Mouse (Mus musculus) thymus, adult 18-20 months (tissue): ENCODE measurements around the gene Krt7.
A peak's percentile ranks its signal among the peaks of the same experiment; 100 is the strongest.

Experiments
- DNase-seq, 2 experiments: peaks; one replicate each; pipeline ENCODE4 v3.0.0; 2022; ENCODE audit warnings: mixed read lengths in 2 of 2

The Krt7 gene

GRCm38 (mm10) chr15:101410775-101411174 lies at the start of gene Krt7:
TSS of gene Krt7 (plus strand) at chr15:101411043.
- no peak for DNase-seq

GRCm38 (mm10) chr15:101362393-101363010 lies 48.3 kb upstream of the Krt7 start:
- no peak for DNase-seq

DNA sequence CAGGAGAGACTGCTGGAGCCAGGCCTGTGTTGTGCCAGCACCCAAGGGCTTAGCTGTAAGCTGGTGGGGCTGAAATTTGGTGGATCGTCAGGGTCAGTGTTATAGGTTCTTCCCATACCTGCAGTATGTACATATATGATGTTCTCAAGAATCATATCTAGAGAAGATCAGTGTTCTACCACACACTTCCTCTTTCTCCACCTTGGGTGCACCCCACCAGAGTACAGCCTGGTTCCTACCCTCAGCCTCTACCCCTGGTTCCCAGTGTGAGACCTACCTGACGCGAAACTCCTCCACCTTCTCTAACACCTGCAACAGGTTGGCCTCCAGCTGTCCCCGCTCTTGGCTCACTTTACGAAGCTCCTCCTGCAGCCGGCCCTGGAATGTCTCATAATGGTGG lies 46.9 kb upstream of the Krt7 start:
- DNase-seq: no peak

DNA sequence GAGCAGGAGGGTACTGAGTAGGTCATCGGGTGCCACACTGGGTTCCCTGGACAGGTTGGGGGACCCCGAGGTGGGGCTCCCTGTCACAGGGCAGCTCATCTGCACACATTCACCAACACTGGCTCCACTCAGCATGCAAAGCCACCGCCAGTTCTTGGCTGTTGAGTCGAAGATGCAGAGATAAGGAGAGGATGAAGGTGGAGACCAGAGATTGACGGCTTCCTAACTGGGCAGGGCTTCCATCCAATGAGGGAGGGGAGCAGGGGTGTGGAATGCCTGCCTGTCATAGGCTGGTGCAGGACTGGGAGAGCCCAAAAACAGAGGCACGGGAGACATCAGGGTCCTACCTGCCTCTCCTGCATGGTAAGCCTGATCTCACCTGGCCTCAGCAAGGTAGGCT lies 46.4 kb upstream of the Krt7 start:
- DNase-seq: no peak

- DNase-seq: no peak
Observed at GRCm38 (mm10) chr15:101364891-101365671, 45.8 kb upstream of the Krt7 start.

DNA sequence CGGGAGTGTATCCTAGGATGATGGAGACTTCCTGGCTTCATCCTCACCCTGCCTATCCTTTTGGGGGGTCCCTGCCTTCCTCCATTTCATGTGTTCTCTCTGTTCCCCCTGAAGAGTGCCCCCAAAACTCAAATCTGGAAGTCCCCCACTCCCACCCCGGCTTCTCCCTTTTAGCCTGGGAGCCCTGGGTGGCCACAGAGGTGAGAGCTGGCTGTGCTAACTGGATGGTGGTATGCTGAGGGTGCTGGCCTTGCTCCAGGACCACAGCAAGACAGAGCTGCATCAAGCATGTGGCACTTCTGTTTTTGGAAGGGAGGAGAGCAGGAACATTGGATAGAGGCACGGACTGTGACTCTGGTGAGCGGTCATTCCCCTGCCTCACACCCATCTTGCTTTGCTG lies 45.1 kb upstream of the Krt7 start:
- DNase-seq: no peak

DNA sequence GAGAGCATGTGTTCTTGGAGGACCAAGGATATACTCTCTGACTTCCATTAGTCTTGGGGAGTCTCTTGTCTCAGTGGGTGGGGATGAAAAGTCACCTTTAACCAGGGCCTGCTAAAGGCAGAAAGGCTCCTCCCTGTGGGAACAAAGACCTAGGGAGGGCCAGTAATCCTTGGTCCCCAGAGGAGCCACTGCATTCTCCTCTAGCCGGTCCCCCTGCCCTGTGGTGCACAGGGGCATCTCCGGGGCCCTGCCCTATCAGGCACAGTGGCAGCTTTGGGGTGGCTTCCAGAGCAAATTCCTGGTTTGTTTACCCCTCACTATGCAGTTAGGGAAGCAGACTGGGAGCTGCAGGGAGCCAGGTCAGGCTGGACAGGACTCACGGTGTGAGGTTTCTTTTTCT lies 44.4 kb upstream of the Krt7 start:
- no peak for DNase-seq

DNA sequence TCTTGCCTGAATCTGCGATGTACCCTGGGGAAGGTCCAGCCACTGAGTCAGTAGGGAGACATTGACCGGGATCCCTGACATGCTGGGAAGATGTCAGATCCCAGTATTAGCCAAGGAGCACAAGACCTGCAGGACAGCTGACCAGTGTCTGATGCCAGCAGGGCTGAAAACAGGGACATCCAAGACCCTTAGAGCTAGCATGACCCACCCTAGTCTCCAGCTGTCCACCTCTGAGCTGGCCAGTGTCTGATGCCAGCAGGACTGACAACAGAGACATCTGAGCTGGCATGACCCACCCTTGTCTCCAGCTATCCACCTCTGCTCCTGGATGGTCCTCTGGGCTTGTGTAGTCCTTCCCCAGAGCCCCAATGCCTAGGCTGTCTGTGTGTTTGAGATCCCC lies 43.9 kb upstream of the Krt7 start:
- DNase-seq: no peak

GRCm38 (mm10) chr15:101367497-101367896 lies 43.3 kb upstream of the Krt7 start:
- DNase-seq: no peak

DNA sequence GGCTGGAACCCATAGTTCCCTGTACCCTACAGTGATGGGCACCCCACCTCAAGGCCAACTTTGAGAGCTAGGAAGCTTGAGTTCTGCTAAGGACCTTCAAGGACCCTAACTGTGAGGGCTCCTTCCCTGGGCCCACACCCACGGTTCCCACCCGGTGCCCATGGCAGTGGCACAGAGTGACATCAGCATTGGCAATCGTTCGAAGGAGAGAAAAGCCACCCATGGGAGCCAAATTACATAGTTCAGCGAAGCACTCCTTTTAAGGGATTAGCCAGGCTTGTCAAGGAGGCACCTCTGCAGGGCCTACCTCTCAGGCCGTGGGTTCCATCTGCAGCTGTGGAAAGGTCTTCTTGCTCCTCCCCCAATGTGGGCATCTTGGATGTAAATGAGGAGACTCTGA lies 42.8 kb upstream of the Krt7 start:
- DNase-seq: no peak

GRCm38 (mm10) chr15:101368502-101369381 lies 42.1 kb upstream of the Krt7 start:
- no peak for DNase-seq

DNA sequence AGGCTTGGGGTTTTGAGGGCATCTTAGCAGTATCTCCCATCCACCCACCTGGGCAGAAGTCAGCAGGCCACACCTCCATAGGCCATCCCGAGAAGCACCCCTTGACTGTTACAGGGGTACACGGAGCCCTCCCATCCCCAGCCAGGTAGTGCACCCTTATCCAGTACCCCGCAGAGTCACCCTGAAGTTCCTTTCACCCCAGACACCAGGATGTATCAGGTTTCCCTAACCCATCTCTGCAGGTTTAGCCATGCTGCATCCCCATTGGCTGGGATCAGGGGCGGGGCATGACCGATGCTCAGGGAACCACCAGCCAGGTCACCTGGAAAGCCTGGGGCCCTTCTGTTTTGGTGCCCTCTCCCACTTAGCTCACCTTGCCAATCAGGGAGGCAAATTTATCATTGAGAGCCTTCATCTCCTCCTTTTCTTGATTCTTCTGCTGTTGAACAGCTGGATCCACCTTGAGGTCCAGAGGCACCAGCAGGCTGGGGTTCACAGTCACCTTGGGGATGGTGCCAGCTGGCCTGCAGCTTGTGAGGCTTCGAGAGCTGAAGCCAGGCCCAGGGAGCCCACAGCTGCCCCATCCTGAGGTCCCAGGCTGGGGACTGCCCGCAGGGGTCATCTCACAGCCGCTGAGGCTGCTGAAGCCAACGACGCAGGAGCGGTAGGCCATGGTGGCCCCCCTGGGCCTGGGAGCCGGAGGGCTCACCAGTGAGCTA lies 41.3 kb upstream of the Krt7 start:
- no peak for DNase-seq

- peak in 1 of 2 experiments; percentile 14 for DNase-seq
Observed at GRCm38 (mm10) chr15:101370101-101370911, 40.5 kb upstream of the Krt7 start, which contains the start of gene Krt80. TSS of gene Krt80 (minus strand) at chr15:101370162.

DNA sequence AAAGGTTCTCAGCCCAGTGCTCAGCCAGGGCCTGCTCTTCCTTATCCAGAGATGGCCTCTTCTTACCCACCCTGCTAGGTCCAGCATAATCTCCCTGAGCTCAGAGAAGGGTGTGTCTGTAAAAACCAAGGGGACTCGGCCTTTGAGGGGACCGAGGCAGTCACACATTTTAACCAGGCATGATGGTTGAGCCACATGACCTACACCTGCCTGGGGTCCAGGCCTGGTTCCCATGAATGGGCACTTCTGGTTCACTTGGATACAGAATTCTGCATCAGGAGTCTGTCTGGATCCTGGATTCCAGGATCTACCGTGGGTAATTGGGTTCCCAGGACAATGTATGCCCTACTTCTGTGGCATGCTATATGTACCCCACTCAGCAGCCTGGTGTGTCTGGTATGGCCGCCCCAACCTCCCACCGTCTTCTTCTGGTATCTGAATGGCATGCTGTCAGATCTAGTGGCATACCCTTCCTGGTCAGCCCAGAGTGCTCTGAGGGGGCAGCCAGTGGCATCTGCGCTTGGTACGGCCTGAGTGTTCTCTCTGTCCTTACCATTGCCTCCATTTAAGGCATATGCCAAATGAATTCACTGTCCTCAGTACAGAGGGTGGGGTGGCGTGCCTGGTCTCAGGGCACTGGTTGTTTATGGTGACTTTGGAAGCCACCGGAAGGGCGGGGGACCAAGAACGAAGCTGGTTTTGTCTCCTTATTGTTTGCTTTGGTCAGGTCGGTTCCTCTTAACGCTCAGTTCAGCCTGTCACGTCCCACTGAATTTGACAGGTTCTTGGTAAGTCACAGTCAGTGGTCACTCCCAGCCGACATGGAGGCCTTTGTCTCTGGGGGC lies 39.5 kb upstream of the Krt7 start:
- DNase-seq: no peak

GRCm38 (mm10) chr15:101372131-101372977 lies 38.5 kb upstream of the Krt7 start:
- DNase-seq: no peak

GRCm38 (mm10) chr15:101373286-101373898 lies 37.5 kb upstream of the Krt7 start:
- DNase-seq: no peak

DNA sequence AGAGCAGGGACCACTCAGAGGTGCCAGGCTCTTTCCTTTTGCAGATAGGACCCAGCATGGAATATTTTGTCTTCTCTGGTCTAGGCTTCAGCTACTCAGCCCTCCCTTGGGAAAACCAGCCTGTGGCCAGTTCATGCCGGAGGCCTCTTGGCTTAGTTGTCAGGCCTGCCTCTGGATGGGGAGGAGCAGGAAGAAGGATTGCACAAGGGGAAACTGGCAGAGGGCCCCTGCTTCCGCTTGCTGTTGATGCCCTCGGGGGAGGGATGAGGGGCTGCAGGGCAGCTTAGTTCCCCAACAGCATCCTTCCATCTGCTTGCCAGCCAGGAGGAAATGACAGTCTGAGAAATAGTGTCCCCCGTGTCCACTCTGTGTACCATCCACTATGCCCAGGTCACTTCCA lies 36.0 kb upstream of the Krt7 start:
- DNase-seq: no peak

- DNase-seq: no peak
Observed at GRCm38 (mm10) chr15:101375956-101376775, 34.7 kb upstream of the Krt7 start.

DNA sequence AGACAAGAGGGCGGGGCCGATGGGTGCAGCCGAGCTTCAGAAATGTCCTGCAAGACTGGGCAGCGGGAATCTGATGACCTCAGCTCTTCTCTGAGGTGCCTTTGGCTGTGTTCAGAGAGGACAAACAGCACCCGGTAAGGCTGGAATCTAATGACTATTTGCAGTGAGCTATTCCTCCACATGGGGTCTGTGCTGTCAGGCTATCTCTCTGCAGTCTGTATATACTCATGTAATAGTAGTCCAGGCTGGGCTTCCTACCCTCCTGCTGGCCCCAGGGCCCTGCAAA lies 34.1 kb upstream of the Krt7 start:
- DNase-seq: no peak
